Mouse (Mus musculus): ENCODE results near the gene Olfr1258.

DNA sequence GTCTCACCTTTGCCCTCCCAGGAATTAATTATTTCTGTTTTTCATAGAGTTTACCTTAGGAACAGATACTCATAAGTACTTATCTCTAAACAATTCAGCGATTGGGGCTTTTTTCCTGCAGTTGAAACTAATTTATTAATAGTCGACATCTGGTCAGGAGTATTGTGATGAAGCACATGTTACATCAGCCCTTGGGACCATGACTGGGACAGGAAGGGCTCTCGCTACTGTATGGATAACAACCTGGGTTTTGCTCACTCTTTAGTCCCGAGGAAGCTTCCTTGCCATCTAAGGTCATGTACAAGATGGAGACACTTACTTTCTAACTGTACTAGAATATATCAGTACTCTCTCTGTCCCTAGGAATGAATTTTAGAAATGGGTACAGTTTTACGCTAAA, 21.5 kb downstream of the Olfr1258 start, which contains the start of gene Olfr1259:
- TF ChIP-seq MYOD1 (IDR thresholded peaks at IDR 0.05; ENCODE audit: control insufficient read depth, insufficient read length, low read depth): no peak
- no peak for TF ChIP-seq CTCF (IDR thresholded peaks at IDR 0.05; ENCODE audit: control insufficient read depth, insufficient read depth, insufficient read length)
- no peak for TF ChIP-seq MYOG (IDR thresholded peaks at IDR 0.05; ENCODE audit: control insufficient read depth, extremely low read depth, insufficient read length)
